Mouse (Mus musculus) mature B cell (primary cell): ENCODE data around the gene Cdk14.

Experiments used
- in situ Hi-C: fragments of 300-500 bp; cut with MboI; formaldehyde crosslinking; loops from 2 replicates; pipeline ENCODE4 v1.14.3; 2019

Gene Cdk14

GRCm38 (mm10) chr5:5419992-5420455 is at the start of gene Cdk14:
TSS of gene Cdk14 (minus strand) at chr5:5420312.
- in situ Hi-C loops, result no loop called here

- in situ Hi-C loops, result no loop called here
Observed at GRCm38 (mm10) chr5:5465256-5465655, 45.1 kb upstream of the Cdk14 start.

GRCm38 (mm10) chr5:5431746-5432438 is 11.8 kb upstream of the Cdk14 start:
- in situ Hi-C loops, result no loop called here

GRCm38 (mm10) chr5:5423723-5424171 is 3.6 kb upstream of the Cdk14 start:
- in situ Hi-C loops, result no loop called here

- in situ Hi-C loops, result no loop called here
Observed at GRCm38 (mm10) chr5:5423081-5423480, 3.0 kb upstream of the Cdk14 start.

- in situ Hi-C loops, result no loop called here
Observed at GRCm38 (mm10) chr5:5421439-5421838, 1.3 kb upstream of the Cdk14 start.

GRCm38 (mm10) chr5:5419253-5419652 is 859 bp downstream of the Cdk14 start:
- in situ Hi-C loops, result no loop called here

GRCm38 (mm10) chr5:5414835-5415234 is 5.3 kb downstream of the Cdk14 start:
- in situ Hi-C loops, result no loop called here

GRCm38 (mm10) chr5:5411886-5412285 is 8.2 kb downstream of the Cdk14 start:
- in situ Hi-C loops, result no loop called here

- in situ Hi-C loops, result no loop called here
Observed at GRCm38 (mm10) chr5:5401986-5402385, 18.1 kb downstream of the Cdk14 start.

- in situ Hi-C loops, result no loop called here
Observed at GRCm38 (mm10) chr5:5392786-5393185, 27.3 kb downstream of the Cdk14 start.

GRCm38 (mm10) chr5:5380731-5381718 is 39.1 kb downstream of the Cdk14 start:
- in situ Hi-C loops, result no loop called here

- in situ Hi-C loops, result no loop called here
Observed at GRCm38 (mm10) chr5:5379870-5380730, 40.0 kb downstream of the Cdk14 start.

- in situ Hi-C loops, result no loop called here
Observed at GRCm38 (mm10) chr5:5379501-5379869, 40.6 kb downstream of the Cdk14 start.

GRCm38 (mm10) chr5:5374393-5374792 is 45.7 kb downstream of the Cdk14 start:
- in situ Hi-C loops, result no loop called here

GRCm38 (mm10) chr5:5373541-5373940 is 46.6 kb downstream of the Cdk14 start:
- in situ Hi-C loops, result no loop called here

- in situ Hi-C loops, result no loop called here
Observed at GRCm38 (mm10) chr5:5372936-5373335, 47.2 kb downstream of the Cdk14 start.

- in situ Hi-C loops, result no loop called here
Observed at GRCm38 (mm10) chr5:5372354-5372753, 47.8 kb downstream of the Cdk14 start.

GRCm38 (mm10) chr5:5370322-5371082 is 49.6 kb downstream of the Cdk14 start:
- in situ Hi-C loops, result no loop called here

GRCm38 (mm10) chr5:5368389-5369164 is 51.5 kb downstream of the Cdk14 start:
- in situ Hi-C loops, result no loop called here
